Mouse (Mus musculus): Measurements from ENCODE around the gene Zfp574. TPM values are rescaled to one million over a fixed set of nuclear protein-coding genes. Genes with fewer than 3 reads are reported as not detected.
A peak's percentile ranks its signal among the peaks of the same experiment; 100 is the strongest.

Gene Zfp574
- polyA plus RNA-seq, 1 experiment from 2014 or later, result 37.8 TPM

- Histone ChIP-seq H3K27me3 (no peaks in the 10 kb centered on the region), H3K4me1 (no peaks in the 10 kb centered on the region), H3K27ac (no peak overlapping the region), H3K9me3 (no peaks in the 10 kb centered on the region), H3K4me2 (replicated peaks) (no peak overlapping the region), H3K4me3 (no peak overlapping the region), H3K9ac (no peak overlapping the region), H3K36me3 (peaks cover 93% of the 10 kb centered on the region)
- WGBS, result 62% methylated on average over 4 of the region's 4 CpGs
- no peak for ATAC-seq (ENCODE audit: low FRiP score, low read depth)
Observed at GRCm38 (mm10) chr7:25056951-25057350, 15.4 kb upstream of the Zfp574 start.

GRCm38 (mm10) chr7:25057888-25058287 is 14.5 kb upstream of the Zfp574 start:
- Histone ChIP-seq H3K4me1 (no peaks in the 10 kb centered on the region), H3K36me3 (peaks cover 97% of the 10 kb centered on the region), H3K9ac (no peak overlapping the region), H3K9me3 (no peaks in the 10 kb centered on the region), H3K4me2 (replicated peaks) (no peak overlapping the region), H3K27ac (no peak overlapping the region), H3K27me3 (no peaks in the 10 kb centered on the region), H3K4me3 (no peak overlapping the region)
- 91% methylated on average over 5 of the region's 5 CpGs for WGBS
- ATAC-seq (ENCODE audit: low FRiP score, low read depth), result no peak

GRCm38 (mm10) chr7:25058394-25058793 is 14.0 kb upstream of the Zfp574 start:
- H3K4me3 ChIP-seq, result no peak overlapping the region
- ATAC-seq (ENCODE audit: low FRiP score, low read depth), result no peak
- no peak overlapping the region for H3K27ac ChIP-seq
- no peaks in the 10 kb centered on the region for H3K4me1 ChIP-seq
- H3K27me3 ChIP-seq, result no peaks in the 10 kb centered on the region
- whole genome bisulfite sequencing, result 90% methylated on average over 8 of the region's 8 CpGs
- no peak overlapping the region for H3K4me2 ChIP-seq (replicated peaks)
- H3K9ac ChIP-seq, result no peak overlapping the region
- H3K9me3 ChIP-seq, result no peaks in the 10 kb centered on the region
- peaks cover 98% of the 10 kb centered on the region for H3K36me3 ChIP-seq

GRCm38 (mm10) chr7:25058836-25059235 is 13.5 kb upstream of the Zfp574 start:
- ATAC-seq (ENCODE audit: low FRiP score, low read depth), result no peak
- H3K27ac ChIP-seq, result no peak overlapping the region

GRCm38 (mm10) chr7:25063346-25063745 is 9.0 kb upstream of the Zfp574 start:
- Histone ChIP-seq H3K4me2 (replicated peaks) (no peak overlapping the region), H3K36me3 (peaks cover 97% of the 10 kb centered on the region), H3K4me1 (no peaks in the 10 kb centered on the region), H3K4me3 (no peak overlapping the region), H3K9ac (no peak overlapping the region), H3K27me3 (no peaks in the 10 kb centered on the region), H3K9me3 (no peaks in the 10 kb centered on the region), H3K27ac (no peak overlapping the region)
- WGBS, result 93% methylated on average over 6 of the region's 6 CpGs
- no peak for ATAC-seq (ENCODE audit: low FRiP score, low read depth)

More at GRCm38 (mm10) chr7:25058836-25059235, 13.5 kb upstream of the Zfp574 start:
- peaks cover 98% of the 10 kb centered on the region for H3K36me3 ChIP-seq
- no peaks in the 10 kb centered on the region for H3K4me1 ChIP-seq
- H3K4me2 ChIP-seq (replicated peaks), result no peak overlapping the region
- H3K4me3 ChIP-seq, result no peak overlapping the region
- H3K9ac ChIP-seq, result no peak overlapping the region
- no peaks in the 10 kb centered on the region for H3K9me3 ChIP-seq
- no peaks in the 10 kb centered on the region for H3K27me3 ChIP-seq
- WGBS, result 93% methylated on average over 14 of the region's 14 CpGs

- no peaks in the 10 kb centered on the region for H3K4me1 ChIP-seq
- H3K4me3 ChIP-seq, result no peak overlapping the region
- no peak overlapping the region for H3K9ac ChIP-seq
- no peak overlapping the region for H3K27ac ChIP-seq
- H3K36me3 ChIP-seq, result peaks cover 97% of the 10 kb centered on the region
- ATAC-seq (ENCODE audit: low FRiP score, low read depth), result no peak
- H3K9me3 ChIP-seq, result no peaks in the 10 kb centered on the region
- H3K27me3 ChIP-seq, result no peaks in the 10 kb centered on the region
- 85% methylated on average over 8 of the region's 8 CpGs for WGBS
- H3K4me2 ChIP-seq (replicated peaks), result no peak overlapping the region
Observed at GRCm38 (mm10) chr7:25063900-25064299, 8.5 kb upstream of the Zfp574 start.

GRCm38 (mm10) chr7:25067338-25067737 is 5.0 kb upstream of the Zfp574 start:
- Histone ChIP-seq H3K9ac (no peak overlapping the region), H3K27me3 (no peaks in the 10 kb centered on the region), H3K4me1 (peaks cover 27% of the 10 kb centered on the region), H3K4me3 (no peak overlapping the region), H3K9me3 (no peaks in the 10 kb centered on the region), H3K4me2 (replicated peaks) (no peak overlapping the region), H3K36me3 (peaks cover 67% of the 10 kb centered on the region), H3K27ac (no peak overlapping the region)
- ATAC-seq (ENCODE audit: low FRiP score, low read depth), result no peak
- WGBS, result 69% methylated on average over 7 of the region's 7 CpGs

- Histone ChIP-seq H3K36me3 (peaks cover 59% of the 10 kb centered on the region), H3K27ac (no peak overlapping the region), H3K9me3 (no peaks in the 10 kb centered on the region), H3K4me1 (peaks cover 29% of the 10 kb centered on the region), H3K9ac (no peak overlapping the region), H3K27me3 (no peaks in the 10 kb centered on the region), H3K4me3 (no peak overlapping the region), H3K4me2 (replicated peaks) (no peak overlapping the region)
- ATAC-seq (ENCODE audit: low FRiP score, low read depth), result no peak
- 87% methylated on average over 22 of the region's 22 CpGs for WGBS
Observed at GRCm38 (mm10) chr7:25067909-25068656, 4.3 kb upstream of the Zfp574 start.

GRCm38 (mm10) chr7:25068724-25069123 is 3.6 kb upstream of the Zfp574 start:
- Histone ChIP-seq H3K4me3 (no peak overlapping the region), H3K4me1 (peaks cover 35% of the 10 kb centered on the region), H3K36me3 (peaks cover 53% of the 10 kb centered on the region), H3K27ac (no peak overlapping the region), H3K9me3 (no peaks in the 10 kb centered on the region), H3K9ac (no peak overlapping the region), H3K4me2 (replicated peaks) (no peak overlapping the region), H3K27me3 (no peaks in the 10 kb centered on the region)
- ATAC-seq (ENCODE audit: low FRiP score, low read depth), result no peak
- WGBS, result 29% methylated on average over 2 of the region's 2 CpGs

GRCm38 (mm10) chr7:25072716-25073390 is 486 bp downstream of the Zfp574 start:
- H3K9me3 ChIP-seq, result no peaks in the 10 kb centered on the region
- H3K4me1 ChIP-seq, result peaks cover 44% of the 10 kb centered on the region
- 1% methylated on average over 20 of the region's 33 CpGs for WGBS

GRCm38 (mm10) chr7:25073924-25074323 is 1.6 kb downstream of the Zfp574 start:
- WGBS, result 83% methylated on average over 8 of the region's 8 CpGs
- H3K4me3 ChIP-seq, result no peak overlapping the region
- no peak for ATAC-seq (ENCODE audit: low FRiP score, low read depth)
- H3K4me1 ChIP-seq, result peaks cover 55% of the 10 kb centered on the region
- H3K9me3 ChIP-seq, result no peaks in the 10 kb centered on the region
- H3K4me2 ChIP-seq (replicated peaks), result no peak overlapping the region
- H3K9ac ChIP-seq, result no peak overlapping the region
- H3K36me3 ChIP-seq, result peaks cover 6% of the 10 kb centered on the region; the same call in 1 of the 2 replicates
- H3K27ac ChIP-seq, result peak overlapping the region; percentile 86; the same call in 1 of the 2 replicates
- H3K27me3 ChIP-seq, result no peaks in the 10 kb centered on the region

More at GRCm38 (mm10) chr7:25072716-25073390, 486 bp downstream of the Zfp574 start:
- Histone ChIP-seq H3K4me2 (replicated peaks) (peak overlapping the region; percentile 91), H3K27ac (peak overlapping the region; percentile 86), H3K27me3 (no peaks in the 10 kb centered on the region), H3K36me3 (peaks cover 13% of the 10 kb centered on the region), H3K4me3 (peak overlapping the region; percentile 81), H3K9ac (peak overlapping the region; percentile 91)
- ATAC-seq (ENCODE audit: low FRiP score, low read depth), result peak; percentile 6; the same call in 1 of the 2 replicates

GRCm38 (mm10) chr7:25076296-25076662 is 3.9 kb downstream of the Zfp574 start:
- H3K9ac ChIP-seq, result peak overlapping the region; percentile 74
- no peak for ATAC-seq (ENCODE audit: low FRiP score, low read depth)
- peak overlapping the region; percentile 87 for H3K4me3 ChIP-seq
- H3K4me2 ChIP-seq (replicated peaks), result peak overlapping the region; percentile 68
- H3K27ac ChIP-seq, result peak overlapping the region; percentile 93
- peaks cover 25% of the 10 kb centered on the region for H3K36me3 ChIP-seq
- H3K4me1 ChIP-seq, result peaks cover 37% of the 10 kb centered on the region
- H3K9me3 ChIP-seq, result no peaks in the 10 kb centered on the region
- WGBS, result 23% methylated on average over 7 of the region's 7 CpGs
- H3K27me3 ChIP-seq, result no peaks in the 10 kb centered on the region
